Mouse (Mus musculus): ENCODE measurements at regions not wholly inside any gene's neighbourhood (a gene's known extent, or its start where the extent isn't known, plus 50 kb on each side); places are given as distances from the start of the nearest gene placed in this dataset.

DNA sequence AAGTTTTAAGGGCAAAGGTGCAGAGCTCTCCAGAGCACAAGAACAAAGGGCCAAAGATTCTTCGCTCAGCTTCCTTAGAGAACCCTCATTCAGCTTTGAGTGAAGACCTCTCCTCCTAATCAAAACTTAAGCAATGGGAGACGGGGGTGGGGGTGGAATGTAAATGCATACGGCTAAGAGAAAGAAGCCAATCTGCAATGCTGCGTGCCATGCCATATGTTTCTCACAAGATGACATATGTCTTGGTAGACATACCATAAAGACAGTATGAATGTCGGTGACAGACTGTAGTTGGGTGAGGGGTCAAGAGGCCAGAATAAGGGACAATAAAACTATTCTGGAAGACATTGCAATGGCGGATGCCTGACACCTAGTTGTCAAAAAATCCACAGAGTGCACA, 267.9 kb downstream of the Plpp3 start:
- no peak overlapping the region for H3K27ac ChIP-seq (ENCODE audit: insufficient read depth, low read depth, low read length)
- H3K27me3 ChIP-seq (replicated peaks; ENCODE audit: control insufficient read depth, insufficient read depth, low read length) = no peaks in the 10 kb centered on the region
- no peak for DNase-seq
- WGBS = 72% methylated on average over 6 of the region's 6 CpGs
- TF ChIP-seq CTCF (conservative IDR thresholded peaks at IDR 0.05; ENCODE audit: insufficient read depth, insufficient read length, low read depth, low read length) = no peak
- TF ChIP-seq POLR2A (IDR thresholded peaks at IDR 0.05; ENCODE audit: low read depth, low read length) = no peak
- peaks cover 12% of the 10 kb centered on the region for H3K4me1 ChIP-seq (ENCODE audit: control insufficient read depth, insufficient read depth, low read length)
- no peak overlapping the region for H3K4me3 ChIP-seq (ENCODE audit: insufficient read depth, low read depth, low read length)
- H3K36me3 ChIP-seq (ENCODE audit: control insufficient read depth, insufficient read depth, low read length) = no peaks in the 10 kb centered on the region

DNA sequence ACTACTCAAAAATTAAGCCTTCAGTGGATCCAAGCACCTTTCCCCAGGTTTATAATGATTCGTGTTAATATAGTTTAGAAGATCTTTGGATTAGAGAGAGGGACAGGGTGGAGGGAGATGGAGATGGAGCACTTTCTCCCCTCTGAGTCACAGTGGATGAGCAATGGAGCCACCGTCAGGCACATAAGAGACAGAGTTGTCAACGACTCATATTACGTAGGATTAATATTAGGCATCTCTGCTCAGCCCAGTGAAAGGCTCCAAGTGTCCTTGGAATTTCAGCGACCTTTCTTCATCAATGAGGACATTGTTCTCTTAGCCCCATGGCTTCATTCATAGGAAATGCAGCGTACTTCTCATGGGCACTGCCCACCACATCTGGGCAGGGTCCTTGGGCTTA, 270.4 kb downstream of the Plpp3 start:
- H3K36me3 ChIP-seq (ENCODE audit: control insufficient read depth, insufficient read depth, low read length) = no peaks in the 10 kb centered on the region
- no peak overlapping the region for H3K4me3 ChIP-seq (ENCODE audit: insufficient read depth, low read depth, low read length)
- no peak for DNase-seq
- H3K4me1 ChIP-seq (ENCODE audit: control insufficient read depth, insufficient read depth, low read length) = peaks cover 12% of the 10 kb centered on the region
- no peak overlapping the region for H3K27ac ChIP-seq (ENCODE audit: insufficient read depth, low read depth, low read length)
- 89% methylated on average over 6 of the region's 6 CpGs for WGBS
- H3K27me3 ChIP-seq (replicated peaks; ENCODE audit: control insufficient read depth, insufficient read depth, low read length) = no peaks in the 10 kb centered on the region
- no peak for TF ChIP-seq POLR2A (IDR thresholded peaks at IDR 0.05; ENCODE audit: low read depth, low read length)
- no peak for TF ChIP-seq CTCF (conservative IDR thresholded peaks at IDR 0.05; ENCODE audit: insufficient read depth, insufficient read length, low read depth, low read length)

DNA sequence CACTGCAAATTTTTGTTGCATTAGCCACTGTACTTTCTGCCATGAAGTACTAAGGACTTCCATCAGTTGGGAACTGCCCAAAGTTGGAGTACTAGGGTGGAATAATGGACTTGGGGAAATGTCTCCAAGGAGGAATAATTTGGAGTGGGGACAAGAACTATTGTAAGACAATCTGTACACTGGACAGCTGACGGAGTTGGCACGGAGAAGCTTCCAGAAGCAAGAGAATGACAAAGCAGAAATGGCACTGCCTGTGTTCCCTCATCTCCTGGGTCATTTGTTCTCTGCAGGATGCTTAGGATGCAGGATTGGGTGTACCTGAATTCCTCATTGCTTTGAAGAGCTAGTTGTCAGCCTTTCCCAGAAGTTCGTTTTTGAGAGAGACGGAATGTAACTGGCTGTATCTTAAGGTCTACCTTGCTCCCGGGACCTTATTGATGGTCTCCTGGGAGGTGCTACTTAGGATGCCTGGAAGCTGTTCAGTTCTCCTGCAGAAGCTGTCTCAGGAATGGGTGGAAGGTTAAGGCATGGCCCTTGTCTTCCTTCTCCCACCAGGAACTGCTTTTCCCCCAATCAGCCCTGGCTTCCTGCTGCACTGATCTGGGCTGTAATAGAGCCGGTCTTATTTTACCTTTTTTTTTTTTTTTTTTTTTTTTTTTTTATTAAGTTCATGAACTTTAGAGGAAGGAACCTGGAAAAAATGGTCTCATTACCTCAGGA, 272.4 kb downstream of the Plpp3 start:
- WGBS = 65% methylated on average over 6 of the region's 6 CpGs
- DNase-seq = no peak
- TF ChIP-seq CTCF (conservative IDR thresholded peaks at IDR 0.05; ENCODE audit: insufficient read depth, insufficient read length, low read depth, low read length) (no peak), POLR2A (IDR thresholded peaks at IDR 0.05; ENCODE audit: low read depth, low read length) (no peak)
- H3K4me3 ChIP-seq (ENCODE audit: insufficient read depth, low read depth, low read length) = no peak overlapping the region
- no peaks in the 10 kb centered on the region for H3K27me3 ChIP-seq (replicated peaks; ENCODE audit: control insufficient read depth, insufficient read depth, low read length)
- no peak overlapping the region for H3K27ac ChIP-seq (ENCODE audit: insufficient read depth, low read depth, low read length)
- no peaks in the 10 kb centered on the region for H3K36me3 ChIP-seq (ENCODE audit: control insufficient read depth, insufficient read depth, low read length)
- H3K4me1 ChIP-seq (ENCODE audit: control insufficient read depth, insufficient read depth, low read length) = peaks cover 7% of the 10 kb centered on the region; the same call in 1 of the 2 replicates

DNA sequence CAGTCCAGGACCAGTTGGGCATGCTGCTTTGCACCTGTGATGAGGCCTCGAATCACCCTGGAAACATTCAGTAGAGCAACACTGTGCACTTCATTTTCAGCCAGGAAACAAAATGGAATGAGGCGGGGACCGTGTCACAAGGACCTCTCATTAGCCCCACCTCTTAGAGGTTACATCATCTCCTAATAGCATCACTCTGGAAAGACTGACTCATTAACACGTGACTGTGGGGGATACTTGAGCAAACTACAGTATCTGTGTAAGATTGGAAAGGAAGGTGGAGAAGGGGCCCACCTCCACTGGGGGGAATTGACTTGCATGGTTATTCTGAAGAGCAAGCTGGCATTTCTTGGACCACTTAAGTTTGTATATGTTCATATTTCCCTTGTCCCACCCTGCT, 275.3 kb downstream of the Plpp3 start:
- H3K36me3 ChIP-seq (ENCODE audit: control insufficient read depth, insufficient read depth, low read length) = no peaks in the 10 kb centered on the region
- H3K27me3 ChIP-seq (replicated peaks; ENCODE audit: control insufficient read depth, insufficient read depth, low read length) = no peaks in the 10 kb centered on the region
- WGBS = 86% methylated on average over 4 of the region's 4 CpGs
- H3K27ac ChIP-seq (ENCODE audit: insufficient read depth, low read depth, low read length) = no peak overlapping the region
- TF ChIP-seq POLR2A (IDR thresholded peaks at IDR 0.05; ENCODE audit: low read depth, low read length) (no peak), CTCF (conservative IDR thresholded peaks at IDR 0.05; ENCODE audit: insufficient read depth, insufficient read length, low read depth, low read length) (no peak)
- DNase-seq = no peak
- H3K4me1 ChIP-seq (ENCODE audit: control insufficient read depth, insufficient read depth, low read length) = no peaks in the 10 kb centered on the region
- H3K4me3 ChIP-seq (ENCODE audit: insufficient read depth, low read depth, low read length) = no peak overlapping the region

DNA sequence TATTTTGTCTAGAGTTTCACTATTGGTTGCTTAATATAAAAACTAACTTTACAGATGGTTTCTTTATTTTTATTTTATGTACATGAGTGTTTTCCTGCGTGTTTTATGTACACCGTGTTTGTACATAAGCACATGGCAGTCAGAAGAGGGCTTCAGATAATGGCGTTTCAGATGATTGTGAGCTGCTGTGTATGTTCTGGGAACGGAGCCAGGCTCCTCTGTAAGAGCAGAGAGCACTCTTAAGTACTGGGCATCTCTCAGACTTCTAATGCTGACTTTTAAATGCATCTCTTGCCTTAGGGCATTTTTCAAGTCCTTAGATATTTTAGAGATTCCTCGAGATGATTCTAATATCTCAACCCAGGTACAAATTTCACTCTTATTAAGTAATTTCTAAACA, 280.0 kb downstream of the Plpp3 start:
- DNase-seq = no peak
- 81% methylated on average over 5 of the region's 5 CpGs for WGBS
- H3K27ac ChIP-seq (ENCODE audit: insufficient read depth, low read depth, low read length) = no peak overlapping the region
- no peaks in the 10 kb centered on the region for H3K27me3 ChIP-seq (replicated peaks; ENCODE audit: control insufficient read depth, insufficient read depth, low read length)
- H3K4me3 ChIP-seq (ENCODE audit: insufficient read depth, low read depth, low read length) = no peak overlapping the region
- no peaks in the 10 kb centered on the region for H3K4me1 ChIP-seq (ENCODE audit: control insufficient read depth, insufficient read depth, low read length)
- TF ChIP-seq CTCF (conservative IDR thresholded peaks at IDR 0.05; ENCODE audit: insufficient read depth, insufficient read length, low read depth, low read length) (no peak), POLR2A (IDR thresholded peaks at IDR 0.05; ENCODE audit: low read depth, low read length) (no peak)
- H3K36me3 ChIP-seq (ENCODE audit: control insufficient read depth, insufficient read depth, low read length) = no peaks in the 10 kb centered on the region

DNA sequence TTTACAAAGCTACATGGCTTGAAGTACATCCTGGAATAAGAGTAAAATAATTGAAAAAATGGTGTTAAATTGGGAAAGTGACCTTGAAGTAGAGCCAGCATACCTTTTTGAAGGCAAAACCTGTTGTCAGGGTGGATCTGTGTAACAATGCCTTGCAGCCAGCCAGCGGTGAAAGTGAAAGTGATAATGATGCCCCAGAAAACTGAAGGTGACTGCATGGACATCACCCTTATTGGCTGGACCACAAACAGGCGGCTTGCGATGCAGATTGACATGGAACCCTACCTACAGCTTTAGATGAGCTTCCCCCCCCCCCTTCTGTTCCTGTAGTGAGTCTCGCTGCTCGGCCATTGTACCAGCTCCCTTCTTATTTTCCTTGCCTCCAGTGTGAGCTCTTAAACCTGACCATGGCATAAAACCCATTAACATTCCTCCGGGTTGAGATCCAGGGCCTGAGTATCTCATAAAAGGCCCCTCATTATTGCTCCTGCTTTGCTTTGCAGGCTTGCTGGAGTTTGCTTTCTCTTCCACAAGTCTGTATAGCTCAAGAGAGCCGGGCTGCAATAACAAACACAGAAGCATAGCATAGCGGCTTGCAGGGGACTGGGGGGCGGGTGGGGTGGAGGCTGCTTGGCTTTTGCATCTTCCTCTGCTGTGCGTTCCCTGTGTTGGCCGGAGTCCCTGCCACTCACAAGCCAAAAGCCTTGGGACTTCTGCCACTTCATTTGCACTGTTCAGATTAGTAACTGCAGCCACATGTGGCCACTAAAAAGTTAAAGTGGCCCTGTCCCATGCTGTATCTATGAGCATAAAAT, 292.1 kb downstream of the Plpp3 start:
- Histone ChIP-seq H3K27ac (ENCODE audit: insufficient read depth, low read depth, low read length) (no peak overlapping the region), H3K4me3 (ENCODE audit: insufficient read depth, low read depth, low read length) (no peak overlapping the region), H3K36me3 (ENCODE audit: control insufficient read depth, insufficient read depth, low read length) (no peaks in the 10 kb centered on the region), H3K4me1 (ENCODE audit: control insufficient read depth, insufficient read depth, low read length) (peaks cover 5% of the 10 kb centered on the region; the same call in 1 of the 2 replicates), H3K27me3 (replicated peaks; ENCODE audit: control insufficient read depth, insufficient read depth, low read length) (no peaks in the 10 kb centered on the region; the same call in 1 of the 2 replicates)
- peak; percentile 12 for DNase-seq
- TF ChIP-seq CTCF (conservative IDR thresholded peaks at IDR 0.05; ENCODE audit: insufficient read depth, insufficient read length, low read depth, low read length) (no peak), POLR2A (IDR thresholded peaks at IDR 0.05; ENCODE audit: low read depth, low read length) (no peak)
- 62% methylated on average over 11 of the region's 11 CpGs for WGBS

DNA sequence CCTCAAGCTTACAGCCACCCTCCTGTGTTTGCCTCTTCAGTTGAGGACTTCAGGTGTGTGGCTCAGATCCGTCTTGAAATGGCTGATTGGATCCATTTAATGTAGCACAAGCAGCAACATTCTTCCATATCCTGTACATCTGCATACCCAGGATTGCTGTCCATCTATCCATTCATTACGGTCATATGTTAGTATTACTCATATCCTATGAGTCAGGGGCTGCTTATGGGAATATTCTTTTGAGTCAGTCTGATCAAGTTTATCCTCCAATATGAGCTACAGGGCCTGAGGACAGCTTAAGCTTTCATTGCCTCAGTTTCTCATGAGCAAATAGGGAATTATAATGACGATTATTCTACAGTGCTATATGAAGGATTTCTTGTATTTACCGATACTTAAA, 293.7 kb downstream of the Plpp3 start:
- H3K27ac ChIP-seq (ENCODE audit: insufficient read depth, low read depth, low read length) = no peak overlapping the region
- H3K4me1 ChIP-seq (ENCODE audit: control insufficient read depth, insufficient read depth, low read length) = peaks cover 5% of the 10 kb centered on the region; the same call in 1 of the 2 replicates
- H3K4me3 ChIP-seq (ENCODE audit: insufficient read depth, low read depth, low read length) = no peak overlapping the region
- no peaks in the 10 kb centered on the region for H3K36me3 ChIP-seq (ENCODE audit: control insufficient read depth, insufficient read depth, low read length)
- no peak for DNase-seq
- WGBS = 93% methylated on average over 4 of the region's 4 CpGs
- TF ChIP-seq CTCF (conservative IDR thresholded peaks at IDR 0.05; ENCODE audit: insufficient read depth, insufficient read length, low read depth, low read length) (no peak), POLR2A (IDR thresholded peaks at IDR 0.05; ENCODE audit: low read depth, low read length) (no peak)
- H3K27me3 ChIP-seq (replicated peaks; ENCODE audit: control insufficient read depth, insufficient read depth, low read length) = no peaks in the 10 kb centered on the region; the same call in 1 of the 2 replicates
